Mouse (Mus musculus) adrenal gland, adult (tissue): ENCODE measurements around the gene Picalm.
A peak's percentile ranks its signal among the peaks of the same experiment; 100 is the strongest.

Experiments
- DNase-seq, 2 experiments: peaks; one replicate each; pipeline ENCODE4 v3.0.0; 2022 to 2023; ENCODE audit warnings: low spot score in 1 of 2; ENCODE audit not compliant: inconsistent age in 2 of 2

Picalm gene

DNA sequence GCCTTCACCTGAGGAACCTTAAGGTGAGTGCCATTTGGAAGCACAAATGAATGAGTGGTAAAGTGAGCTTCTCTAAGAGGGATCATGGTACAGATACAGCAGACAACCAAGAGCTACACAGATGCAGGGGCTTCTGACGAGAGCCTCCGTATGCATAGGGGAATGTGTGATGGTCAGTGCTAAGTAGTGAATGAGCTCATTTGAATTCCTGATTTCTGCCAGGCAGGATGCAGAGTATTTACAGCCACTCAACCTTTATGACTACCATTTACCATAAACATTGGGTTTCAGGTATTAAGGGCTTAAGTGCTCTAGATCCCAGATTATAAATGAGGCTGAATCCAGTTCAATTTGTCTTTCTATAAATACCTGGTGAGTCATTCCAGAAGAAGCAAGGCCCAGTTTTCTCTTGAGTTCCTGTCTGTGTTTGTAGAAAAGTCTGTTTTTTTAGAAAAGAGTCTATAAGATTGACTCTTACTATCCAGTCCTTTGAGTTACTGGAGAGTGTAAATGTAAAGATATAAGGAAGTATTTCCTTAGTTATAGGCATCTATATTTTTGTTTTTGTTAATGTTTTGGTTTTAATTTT is 72.0 kb downstream of the Picalm start:
- DNase-seq = no peak

DNA sequence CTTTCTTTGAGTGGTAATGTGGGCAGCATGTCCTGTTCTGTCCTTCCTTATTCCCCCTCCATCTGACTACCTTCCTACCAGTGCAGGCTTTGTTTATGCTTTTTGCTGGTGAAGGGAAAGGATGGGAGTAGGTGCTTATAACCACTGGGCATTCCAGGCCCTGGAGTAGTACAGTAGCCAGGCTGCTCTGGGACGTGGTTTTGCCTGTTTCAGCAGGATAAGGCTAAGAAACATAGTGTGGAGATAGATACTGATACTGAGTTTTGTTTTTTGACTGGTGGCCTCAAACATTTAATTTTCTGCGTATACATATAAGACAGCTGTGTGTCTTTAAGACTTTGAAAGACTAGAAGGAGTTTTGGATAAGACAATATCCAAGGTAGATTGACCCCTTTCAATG is 73.9 kb downstream of the Picalm start:
- no peak for DNase-seq

DNA sequence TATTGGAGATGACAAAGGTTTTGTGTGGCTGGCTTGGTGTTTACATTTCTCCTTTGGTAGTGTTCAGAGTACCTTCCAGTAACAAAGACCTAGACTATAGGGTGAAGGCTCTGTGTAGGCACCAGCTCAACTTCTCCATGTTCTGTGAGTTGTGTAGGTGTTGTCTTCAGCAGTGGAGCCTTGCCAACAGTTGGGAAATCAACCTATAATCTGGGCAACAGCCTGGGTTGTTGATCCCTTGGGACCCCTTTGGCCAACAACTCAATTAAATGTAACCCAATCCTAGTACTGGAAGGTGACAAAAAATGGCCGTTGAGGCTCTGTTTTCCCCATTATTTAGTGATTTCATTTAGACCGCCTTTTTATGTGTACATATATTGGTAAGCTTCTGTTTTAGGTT is 80.1 kb downstream of the Picalm start:
- peak in 1 of 2 experiments; percentile 48 for DNase-seq

DNA sequence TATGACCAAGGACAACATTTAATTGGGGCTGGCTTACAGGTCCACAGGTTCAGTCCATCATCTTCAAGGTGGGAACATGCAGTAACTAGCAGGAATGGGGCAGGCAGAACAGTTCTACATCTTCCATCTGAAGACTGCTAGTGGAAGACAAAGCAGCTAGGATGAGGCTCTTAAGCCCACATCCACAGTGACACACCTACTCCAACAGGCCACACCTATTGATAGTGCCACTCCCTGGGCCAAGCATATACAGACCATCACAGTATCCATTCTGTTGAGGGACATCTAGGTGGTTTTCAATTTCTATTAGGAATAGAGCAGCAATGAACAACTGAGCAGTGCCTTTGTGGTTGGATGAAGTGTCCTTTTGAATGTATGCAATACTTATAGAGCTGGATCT is 80.9 kb downstream of the Picalm start:
- no peak for DNase-seq

DNA sequence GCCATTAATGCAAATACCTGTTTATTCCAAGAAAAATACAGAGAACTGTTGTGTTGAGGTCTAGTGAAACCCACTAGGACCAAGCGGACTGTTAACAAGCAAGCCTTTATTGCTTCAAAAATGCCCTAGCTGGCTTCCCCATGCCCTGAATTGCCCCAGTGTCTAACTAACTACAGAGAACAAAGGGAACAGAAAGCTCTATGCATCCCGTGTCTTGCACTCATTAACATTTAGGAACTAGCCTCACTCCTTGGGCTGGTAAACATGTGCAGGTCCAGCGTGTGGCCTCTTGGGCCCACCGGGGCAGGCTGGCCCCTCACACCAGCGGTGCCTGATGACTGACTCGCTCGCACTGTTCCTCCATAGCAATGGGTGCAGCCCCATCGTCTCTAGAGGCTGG is 86.5 kb downstream of the Picalm start:
- no peak for DNase-seq

DNA sequence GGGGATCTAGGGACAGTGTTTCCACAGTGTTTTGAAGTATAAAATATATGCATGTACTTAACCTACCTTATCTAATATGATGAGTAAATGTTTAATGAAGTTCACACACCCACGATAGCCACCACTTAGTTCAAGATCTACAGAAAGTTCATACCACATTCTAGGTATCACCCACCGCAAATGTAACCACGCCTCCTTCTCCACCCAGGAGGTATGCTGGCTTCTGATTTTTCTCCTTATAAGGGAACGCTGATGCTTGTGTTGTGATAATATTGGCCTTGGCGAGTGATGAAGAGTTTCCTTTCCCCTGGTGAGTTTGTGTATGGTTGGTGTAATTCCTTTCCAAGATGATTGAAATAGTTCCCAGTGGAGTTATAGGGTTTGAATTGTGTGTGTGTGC is 88.1 kb downstream of the Picalm start:
- DNase-seq = no peak

DNA sequence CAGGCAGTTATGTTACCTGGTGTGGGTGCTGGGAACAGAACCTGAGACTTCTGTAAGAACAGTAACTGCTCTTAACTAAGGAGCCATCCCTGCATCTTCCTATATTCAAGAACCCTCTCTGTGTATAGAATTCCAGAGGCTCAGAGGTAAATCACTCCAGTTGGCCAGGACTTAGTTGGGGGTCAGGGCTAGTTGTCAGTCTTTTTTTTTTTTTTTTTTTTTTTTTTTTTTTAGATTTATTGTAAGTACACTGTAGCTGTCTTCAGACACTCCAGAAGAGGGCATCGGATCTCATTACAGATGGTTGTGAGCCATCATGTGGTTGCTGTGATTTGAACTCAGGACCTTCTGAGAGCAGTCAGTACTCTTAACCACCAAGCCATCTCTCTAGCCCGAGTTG is 91.5 kb downstream of the Picalm start:
- no peak for DNase-seq

DNA sequence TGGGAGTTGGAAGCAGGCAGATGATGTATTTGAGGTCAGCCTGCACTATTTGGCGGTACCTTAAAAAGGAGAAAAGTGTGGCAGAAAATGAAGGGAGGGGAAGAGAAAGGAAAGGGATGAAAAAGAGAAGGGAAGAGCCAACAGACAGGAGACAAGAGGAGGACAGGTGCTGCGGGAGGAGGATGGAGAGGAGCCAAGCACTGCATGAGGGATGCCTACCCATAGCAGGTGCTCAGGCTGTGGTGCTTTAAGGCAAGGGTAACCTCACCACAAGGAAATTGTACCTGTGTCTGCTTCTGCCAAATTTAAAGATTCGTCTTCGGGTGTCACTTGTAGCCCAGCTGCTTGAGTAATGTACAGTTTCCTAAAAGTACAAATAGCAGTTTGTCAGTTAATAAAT is 98.1 kb downstream of the Picalm start:
- DNase-seq = no peak

DNA sequence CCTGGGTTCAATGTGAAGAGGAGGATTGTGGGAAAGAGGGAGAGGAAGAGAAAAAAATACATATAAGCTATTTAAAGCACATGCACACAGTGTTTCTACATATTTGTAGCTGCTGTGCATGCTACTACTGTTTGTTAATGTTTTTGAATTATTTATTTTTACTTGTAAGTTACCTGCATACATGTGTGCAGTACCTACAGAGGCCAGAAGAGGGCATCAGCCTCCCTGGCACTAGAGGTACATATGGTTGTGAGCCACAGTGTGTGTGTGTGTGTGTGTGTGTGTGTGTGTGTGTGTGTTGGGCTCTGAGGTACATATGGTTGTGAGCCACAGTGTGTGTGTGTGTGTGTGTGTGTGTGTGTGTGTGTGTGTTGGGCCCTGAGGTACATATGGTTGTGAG is 98.9 kb downstream of the Picalm start:
- DNase-seq = peak in 1 of 2 experiments; percentile 28

DNA sequence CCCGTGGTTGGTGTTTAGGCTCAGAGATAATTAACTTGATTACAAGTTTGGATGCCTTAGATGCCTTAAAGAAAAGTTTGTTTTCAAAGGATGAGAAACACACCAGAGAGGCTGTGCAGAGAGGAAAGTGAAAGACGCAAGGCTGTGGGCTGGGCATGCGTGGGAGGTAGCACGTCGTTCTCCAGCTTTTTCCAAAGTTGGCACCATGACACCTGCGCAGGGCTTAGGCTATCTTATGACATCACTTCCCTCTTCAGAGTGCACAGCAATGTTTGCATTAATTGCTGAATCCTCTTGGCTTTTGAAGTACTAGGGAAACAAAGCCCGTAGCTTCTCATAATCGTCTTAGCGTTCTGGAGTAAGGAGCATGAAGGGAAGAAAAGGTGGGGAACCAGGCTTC is 101.4 kb downstream of the Picalm start:
- no peak for DNase-seq

DNA sequence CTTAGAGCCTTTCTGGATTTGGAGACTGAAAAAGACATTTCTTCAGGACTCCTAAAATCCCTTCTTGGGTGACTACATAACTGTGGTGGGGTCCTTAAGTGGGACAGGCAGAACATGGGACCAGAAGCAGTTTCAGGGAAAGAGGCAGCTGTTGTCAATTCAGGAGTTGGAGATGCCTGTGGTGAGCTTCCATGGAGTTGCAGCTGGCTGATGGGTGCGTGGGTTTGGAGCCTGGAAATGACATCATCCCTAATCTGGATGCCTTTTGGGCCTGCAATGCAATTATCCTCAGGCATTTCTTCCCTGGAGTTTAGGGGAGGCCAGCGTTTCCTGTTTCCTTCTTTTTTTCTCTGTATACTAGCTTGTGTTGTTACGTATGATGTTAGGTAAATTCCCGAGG is 103.9 kb downstream of the Picalm start:
- no peak for DNase-seq

DNA sequence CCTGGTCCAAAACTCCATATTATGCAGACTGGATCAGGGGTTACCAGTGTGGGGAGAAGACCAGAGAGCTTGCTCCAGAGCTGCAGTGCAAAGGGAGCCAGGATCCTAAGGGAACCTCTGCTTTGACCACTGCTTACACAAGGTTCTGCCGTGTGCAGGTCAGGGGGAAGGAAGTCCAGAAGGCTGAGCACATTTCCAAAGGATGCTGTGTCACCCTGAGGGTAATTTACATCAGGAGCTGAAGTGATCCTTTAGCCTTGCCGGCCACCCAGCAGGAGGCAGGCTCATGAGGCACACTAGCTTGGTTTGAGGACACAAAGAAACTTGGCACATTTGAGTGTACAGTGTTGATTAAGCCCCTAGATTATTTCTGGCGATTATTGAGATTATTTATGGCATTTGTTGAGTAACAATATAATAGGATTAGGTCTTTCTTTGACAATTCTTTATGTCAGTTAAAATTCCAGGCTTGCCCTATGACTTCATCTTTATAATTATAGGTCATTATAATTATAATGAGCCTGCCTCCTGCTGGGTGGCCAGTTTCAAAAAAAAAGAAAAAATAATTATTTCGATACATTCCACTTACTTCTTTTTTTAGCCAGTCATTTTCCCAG is 106.4 kb downstream of the Picalm start:
- DNase-seq = no peak

DNA sequence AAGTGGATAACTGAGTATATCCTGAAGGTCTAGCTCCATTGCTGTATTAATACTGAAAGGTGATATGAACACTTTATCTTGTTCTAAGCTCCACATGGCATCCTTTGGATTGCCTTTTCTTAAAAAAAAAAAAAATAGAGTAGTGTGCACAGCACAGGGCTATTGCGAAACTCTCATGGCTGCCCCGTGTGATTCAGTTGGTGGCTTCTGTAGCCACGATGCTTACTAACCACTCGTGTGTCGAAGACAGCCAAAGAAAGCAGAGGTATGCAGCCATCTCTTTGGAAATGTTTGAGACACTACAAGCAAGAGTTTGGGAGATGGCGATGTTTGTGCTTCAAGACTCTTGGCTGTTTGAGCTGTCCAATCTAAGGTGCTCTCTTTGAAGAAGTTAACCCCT is 113.1 kb downstream of the Picalm start:
- no peak for DNase-seq

DNA sequence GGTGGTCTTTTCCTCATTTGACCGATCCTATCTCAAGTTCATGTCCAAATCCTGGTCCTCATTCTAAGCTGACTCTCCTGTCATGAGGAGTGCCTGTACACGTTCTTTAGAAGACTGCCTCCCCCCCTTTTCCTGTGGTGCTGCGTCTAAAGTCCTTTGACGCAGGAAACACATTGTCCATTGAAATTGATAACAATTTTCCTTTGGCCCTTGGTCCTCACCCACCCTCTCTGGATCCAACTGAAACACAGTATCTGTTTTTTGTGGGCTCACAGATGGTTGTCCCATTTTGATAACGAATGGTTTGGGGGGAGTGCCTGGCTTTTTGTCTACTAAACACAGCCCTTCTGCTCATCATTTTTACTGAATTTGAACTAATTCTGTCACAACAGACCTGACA is 113.6 kb downstream of the Picalm start:
- no peak for DNase-seq

DNA sequence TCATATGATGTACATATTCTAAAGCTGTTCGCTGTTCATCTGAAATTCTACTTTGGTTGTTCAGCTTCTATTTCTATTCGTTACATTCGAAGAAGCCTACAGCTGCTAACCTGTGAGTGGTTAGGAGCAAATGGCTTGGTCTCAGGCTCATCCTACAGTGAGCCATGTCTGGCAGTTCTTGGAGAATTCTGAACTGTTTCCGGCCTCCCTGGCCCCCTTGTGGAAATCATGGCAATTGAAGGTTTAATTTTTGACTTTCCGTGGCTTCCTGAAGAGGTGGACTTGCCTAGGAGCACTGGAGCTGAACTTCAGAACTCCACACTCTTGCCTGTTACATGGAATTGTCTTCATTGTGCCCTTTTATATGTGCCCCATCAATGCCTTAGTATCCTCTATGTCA is 122.9 kb downstream of the Picalm start:
- no peak for DNase-seq

DNA sequence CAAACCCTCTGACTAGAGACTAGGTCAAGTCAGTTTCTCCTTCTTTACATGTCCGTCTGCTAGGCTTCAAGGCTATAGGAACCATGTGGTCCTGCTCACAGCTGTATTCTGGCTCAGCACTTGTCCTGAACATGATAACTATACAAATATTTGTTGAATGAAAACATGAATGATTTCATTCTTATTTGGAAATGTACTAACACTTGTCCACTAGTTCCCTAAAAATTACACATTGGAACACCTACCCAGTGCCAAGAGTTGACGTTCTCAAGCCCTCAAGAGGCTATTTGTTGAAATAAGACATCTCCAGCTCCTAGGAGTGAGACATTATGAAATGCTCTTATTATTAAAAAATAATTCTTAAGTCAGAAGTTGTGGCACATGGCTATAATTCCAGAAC is 128.7 kb downstream of the Picalm start:
- no peak for DNase-seq

DNA sequence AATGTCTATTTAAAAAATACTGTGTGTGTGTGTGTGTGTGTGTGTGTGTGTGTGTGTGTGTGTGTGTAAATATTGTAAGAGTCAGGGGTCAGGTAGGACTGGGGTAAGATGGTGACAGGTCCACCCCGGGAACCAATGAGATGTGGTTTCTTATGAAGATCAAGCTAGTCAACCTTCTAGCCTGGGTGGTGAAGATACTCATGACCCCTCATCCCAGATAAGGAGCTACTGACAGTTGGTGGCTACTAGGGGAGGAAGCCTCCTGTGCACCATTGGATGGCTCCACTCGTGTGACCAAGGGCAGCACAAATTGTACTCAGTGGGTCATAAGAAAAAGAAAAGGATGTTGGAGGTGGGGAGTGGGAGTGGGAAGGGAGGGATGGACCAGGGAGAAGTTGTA is 129.9 kb downstream of the Picalm start:
- no peak for DNase-seq

DNA sequence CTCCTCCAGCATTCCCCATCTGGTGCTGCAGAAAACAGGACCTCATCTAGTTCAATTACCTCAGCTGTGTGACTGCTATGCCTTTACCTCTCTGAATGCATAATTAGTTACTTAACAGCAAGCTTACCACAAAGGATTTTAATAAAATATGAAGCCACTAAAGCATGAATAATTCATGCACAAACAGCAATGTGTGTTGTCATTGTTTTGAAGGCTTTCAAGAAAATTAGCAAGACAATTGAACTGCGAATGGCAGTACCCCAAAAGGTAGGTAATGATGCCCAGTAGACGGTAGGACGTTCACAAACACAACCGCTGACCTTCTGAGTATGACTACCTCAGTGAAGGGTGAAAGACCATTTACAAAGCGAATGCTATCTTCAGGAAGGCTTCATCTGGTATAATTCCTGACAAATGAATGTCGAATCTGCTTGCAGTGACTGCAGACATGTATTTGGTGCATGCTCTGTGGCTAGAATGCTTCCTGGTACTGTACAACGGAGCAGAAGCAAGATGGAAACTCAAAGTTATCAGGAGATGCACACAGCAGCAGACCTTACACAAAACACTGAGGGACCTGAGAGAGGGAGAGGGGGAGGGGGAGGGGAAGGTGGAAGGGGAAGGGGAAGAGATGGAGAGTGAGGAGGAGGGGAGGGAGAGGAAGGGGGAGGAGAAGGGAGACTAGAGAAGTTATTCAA is 132.0 kb downstream of the Picalm start:
- no peak for DNase-seq
